Mouse (Mus musculus): ENCODE results near the gene Hspa4. TPM values are rescaled to one million over a fixed set of nuclear protein-coding genes. Genes with fewer than 3 reads are reported as not detected.
"Not testable (repeated sequence)": the region's sequence is repeated elsewhere in the genome, so short reads cannot be mapped to it uniquely, and the experiment has no call there.

Gene Hspa4
- polyA plus RNA-seq, 1 experiment from 2014 or later: 85.2 TPM

DNA sequence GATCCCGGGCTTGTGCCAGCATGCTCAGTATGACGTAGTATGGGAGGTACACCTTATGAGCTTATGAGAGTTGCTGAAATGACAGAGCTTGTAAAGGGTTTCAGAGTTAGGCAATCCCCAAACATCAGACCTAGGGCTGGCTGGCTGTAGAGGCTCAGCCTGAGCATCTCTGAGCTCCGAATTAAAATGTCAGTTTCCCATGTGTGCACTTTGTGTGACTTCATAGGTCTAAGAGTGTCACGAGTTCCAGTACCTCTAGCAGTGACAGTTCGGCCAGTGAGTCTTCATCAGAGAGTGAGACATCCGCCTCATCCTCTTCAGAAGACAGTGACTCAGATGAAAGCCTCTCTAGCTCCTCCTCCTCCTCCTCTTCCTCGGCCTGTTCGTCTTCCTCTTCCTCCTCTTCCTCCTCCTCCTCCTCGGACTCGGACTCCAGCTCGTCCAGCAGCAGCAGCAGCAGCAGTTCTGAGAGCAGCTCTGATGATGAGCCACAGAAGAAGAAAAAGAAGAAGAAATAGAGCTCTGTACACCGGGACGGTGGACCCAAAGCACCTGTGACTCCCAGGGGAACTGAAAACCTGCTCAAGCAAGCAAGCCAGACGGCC is 31.9 kb upstream of the Hspa4 start:
- 84% methylated on average over 14 of the region's 14 CpGs for WGBS
- ATAC-seq: no peak

DNA sequence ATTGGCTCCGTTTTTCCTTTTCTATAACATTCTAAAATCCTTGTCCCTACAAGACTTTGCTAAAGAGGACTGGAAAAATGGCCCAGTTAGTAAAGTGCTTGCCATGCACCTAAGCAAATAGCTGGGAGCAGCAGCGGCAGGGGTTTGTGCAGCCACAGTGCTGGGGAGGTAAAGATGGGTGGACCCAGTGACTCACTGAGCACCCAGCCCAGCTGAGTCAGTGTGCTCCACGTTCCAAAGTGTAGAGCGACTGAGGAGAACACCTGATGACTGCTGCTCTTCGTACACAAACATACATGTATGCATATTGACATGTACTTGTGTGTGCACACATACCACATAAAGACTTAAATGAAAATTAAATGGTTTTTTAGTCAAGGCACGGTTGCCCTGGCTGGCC is 30.9 kb upstream of the Hspa4 start:
- no peaks in the 10 kb centered on the region for H3K9me3 ChIP-seq (ENCODE audit: control insufficient read depth, low read length)
- no peak overlapping the region for H3K4me2 ChIP-seq (ENCODE audit: low read depth, low read length)
- no peaks in the 10 kb centered on the region for H3K4me1 ChIP-seq (ENCODE audit: control insufficient read depth, insufficient read depth, low read length)
- H3K36me3 ChIP-seq (ENCODE audit: control insufficient read depth, insufficient read depth, low read length): peaks cover 10% of the 10 kb centered on the region
- WGBS: 93% methylated on average over 6 of the region's 6 CpGs
- H3K4me3 ChIP-seq (ENCODE audit: low read length): no peak overlapping the region
- no peak overlapping the region for H3K27ac ChIP-seq (ENCODE audit: low read length)
- no peak for ATAC-seq
- no peak overlapping the region for H3K9ac ChIP-seq (ENCODE audit: low read depth, low read length)
- no peaks in the 10 kb centered on the region for H3K27me3 ChIP-seq (replicated peaks; ENCODE audit: control insufficient read depth, insufficient read depth, low read length)

More for the DNA sequence above, 31.9 kb upstream of the Hspa4 start:
- no peak overlapping the region for H3K27ac ChIP-seq (ENCODE audit: low read length)
- H3K36me3 ChIP-seq (ENCODE audit: control insufficient read depth, insufficient read depth, low read length): peaks cover 10% of the 10 kb centered on the region
- H3K4me3 ChIP-seq (ENCODE audit: low read length): no peak overlapping the region
- no peaks in the 10 kb centered on the region for H3K27me3 ChIP-seq (replicated peaks; ENCODE audit: control insufficient read depth, insufficient read depth, low read length)
- no peaks in the 10 kb centered on the region for H3K9me3 ChIP-seq (ENCODE audit: control insufficient read depth, low read length)
- no peaks in the 10 kb centered on the region for H3K4me1 ChIP-seq (ENCODE audit: control insufficient read depth, insufficient read depth, low read length)
- no peak overlapping the region for H3K4me2 ChIP-seq (ENCODE audit: low read depth, low read length)
- no peak overlapping the region for H3K9ac ChIP-seq (ENCODE audit: low read depth, low read length)

DNA sequence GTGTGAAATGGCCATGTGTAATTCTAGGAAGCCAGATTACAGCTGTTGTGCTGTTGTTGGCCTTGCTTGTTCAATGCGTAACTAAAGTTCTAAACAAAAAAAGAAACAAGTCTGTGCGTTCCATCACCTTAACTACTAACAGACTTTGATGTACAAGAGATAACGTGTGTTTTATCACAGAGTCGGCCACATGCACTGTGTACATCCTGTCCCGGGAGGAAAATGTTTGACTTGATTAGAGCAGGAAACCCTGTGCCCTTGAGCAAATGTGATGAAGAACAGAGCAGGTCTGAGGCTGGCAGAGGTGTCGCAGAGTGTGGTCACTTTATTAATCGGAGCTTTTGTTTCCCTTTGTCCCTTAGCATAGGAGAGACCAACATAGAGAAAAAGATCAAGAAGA is 30.1 kb upstream of the Hspa4 start:
- H3K36me3 ChIP-seq (ENCODE audit: control insufficient read depth, insufficient read depth, low read length): peaks cover 10% of the 10 kb centered on the region
- 77% methylated on average over 7 of the region's 7 CpGs for WGBS

GRCm38 (mm10) chr11:53324512-53324968 is 24.3 kb upstream of the Hspa4 start, which contains the start of gene Zcchc10:
Gene Zcchc10, plus strand, starts transcription at chr11:53324679.
- Histone ChIP-seq H3K4me3 (ENCODE audit: low read length) (peak within 1 kb of the TSS; percentile 64), H3K9ac (ENCODE audit: low read depth, low read length) (peak within 1 kb of the TSS; percentile 72), H3K9me3 (ENCODE audit: control insufficient read depth, low read length) (no peaks in the 10 kb centered on the region), H3K36me3 (ENCODE audit: control insufficient read depth, insufficient read depth, low read length) (peaks cover 4% of the 10 kb centered on the region; the same call in 1 of the 2 replicates), H3K4me2 (ENCODE audit: low read depth, low read length) (peak within 1 kb of the TSS; percentile 65), H3K27me3 (replicated peaks; ENCODE audit: control insufficient read depth, insufficient read depth, low read length) (no peaks in the 10 kb centered on the region), H3K27ac (ENCODE audit: low read length) (0 out of 2 replicates have a peak within 1 kb of the TSS, but pooled peaks have one; percentile 9), H3K4me1 (ENCODE audit: control insufficient read depth, insufficient read depth, low read length) (peaks cover 9% of the 10 kb centered on the region)
- WGBS: under 1% methylated on average over 21 of the region's 21 CpGs
- peak; percentile 97 for ATAC-seq

More for the DNA sequence above, 30.1 kb upstream of the Hspa4 start:
- H3K4me3 ChIP-seq (ENCODE audit: low read length): no peak overlapping the region
- H3K4me1 ChIP-seq (ENCODE audit: control insufficient read depth, insufficient read depth, low read length): peaks cover 6% of the 10 kb centered on the region
- no peak overlapping the region for H3K9ac ChIP-seq (ENCODE audit: low read depth, low read length)
- no peaks in the 10 kb centered on the region for H3K27me3 ChIP-seq (replicated peaks; ENCODE audit: control insufficient read depth, insufficient read depth, low read length)
- ATAC-seq: no peak
- H3K4me2 ChIP-seq (ENCODE audit: low read depth, low read length): no peak overlapping the region
- H3K27ac ChIP-seq (ENCODE audit: low read length): no peak overlapping the region
- no peaks in the 10 kb centered on the region for H3K9me3 ChIP-seq (ENCODE audit: control insufficient read depth, low read length)

GRCm38 (mm10) chr11:53319867-53320266 is 19.6 kb upstream of the Hspa4 start:
- H3K4me2 ChIP-seq (ENCODE audit: low read depth, low read length); H3K4me1 ChIP-seq (ENCODE audit: control insufficient read depth, insufficient read depth, low read length); H3K27me3 ChIP-seq (replicated peaks; ENCODE audit: control insufficient read depth, insufficient read depth, low read length); H3K4me3 ChIP-seq (ENCODE audit: low read length); H3K27ac ChIP-seq (ENCODE audit: low read length); H3K36me3 ChIP-seq (ENCODE audit: control insufficient read depth, insufficient read depth, low read length); ATAC-seq; H3K9ac ChIP-seq (ENCODE audit: low read depth, low read length); H3K9me3 ChIP-seq (ENCODE audit: control insufficient read depth, low read length): not testable (repeated sequence)
- 92% methylated on average over 13 of the region's 13 CpGs for WGBS

GRCm38 (mm10) chr11:53318568-53318967 is 18.3 kb upstream of the Hspa4 start:
- not testable (repeated sequence) for H3K4me1 ChIP-seq (ENCODE audit: control insufficient read depth, insufficient read depth, low read length); H3K4me2 ChIP-seq (ENCODE audit: low read depth, low read length); H3K27me3 ChIP-seq (replicated peaks; ENCODE audit: control insufficient read depth, insufficient read depth, low read length); ATAC-seq; H3K9me3 ChIP-seq (ENCODE audit: control insufficient read depth, low read length); H3K4me3 ChIP-seq (ENCODE audit: low read length); H3K36me3 ChIP-seq (ENCODE audit: control insufficient read depth, insufficient read depth, low read length); H3K27ac ChIP-seq (ENCODE audit: low read length); H3K9ac ChIP-seq (ENCODE audit: low read depth, low read length)
- 81% methylated on average over 3 of the region's 3 CpGs for WGBS

- Histone ChIP-seq H3K4me1 (ENCODE audit: control insufficient read depth, insufficient read depth, low read length) (no peaks in the 10 kb centered on the region), H3K27ac (ENCODE audit: low read length) (no peak overlapping the region), H3K27me3 (replicated peaks; ENCODE audit: control insufficient read depth, insufficient read depth, low read length) (no peaks in the 10 kb centered on the region), H3K4me2 (ENCODE audit: low read depth, low read length) (no peak overlapping the region), H3K36me3 (ENCODE audit: control insufficient read depth, insufficient read depth, low read length) (no peaks in the 10 kb centered on the region), H3K9me3 (ENCODE audit: control insufficient read depth, low read length) (no peaks in the 10 kb centered on the region), H3K4me3 (ENCODE audit: low read length) (no peak overlapping the region), H3K9ac (ENCODE audit: low read depth, low read length) (no peak overlapping the region)
- no peak for ATAC-seq
- 75% methylated on average over 7 of the region's 7 CpGs for WGBS
Observed at GRCm38 (mm10) chr11:53318041-53318440, 17.8 kb upstream of the Hspa4 start.

GRCm38 (mm10) chr11:53316996-53317395 is 16.7 kb upstream of the Hspa4 start:
- Histone ChIP-seq H3K9ac (ENCODE audit: low read depth, low read length) (no peak overlapping the region), H3K4me1 (ENCODE audit: control insufficient read depth, insufficient read depth, low read length) (no peaks in the 10 kb centered on the region), H3K4me3 (ENCODE audit: low read length) (no peak overlapping the region), H3K36me3 (ENCODE audit: control insufficient read depth, insufficient read depth, low read length) (no peaks in the 10 kb centered on the region), H3K27me3 (replicated peaks; ENCODE audit: control insufficient read depth, insufficient read depth, low read length) (no peaks in the 10 kb centered on the region), H3K27ac (ENCODE audit: low read length) (no peak overlapping the region), H3K9me3 (ENCODE audit: control insufficient read depth, low read length) (no peaks in the 10 kb centered on the region), H3K4me2 (ENCODE audit: low read depth, low read length) (no peak overlapping the region)
- 54% methylated on average over 6 of the region's 6 CpGs for WGBS
- no peak for ATAC-seq

DNA sequence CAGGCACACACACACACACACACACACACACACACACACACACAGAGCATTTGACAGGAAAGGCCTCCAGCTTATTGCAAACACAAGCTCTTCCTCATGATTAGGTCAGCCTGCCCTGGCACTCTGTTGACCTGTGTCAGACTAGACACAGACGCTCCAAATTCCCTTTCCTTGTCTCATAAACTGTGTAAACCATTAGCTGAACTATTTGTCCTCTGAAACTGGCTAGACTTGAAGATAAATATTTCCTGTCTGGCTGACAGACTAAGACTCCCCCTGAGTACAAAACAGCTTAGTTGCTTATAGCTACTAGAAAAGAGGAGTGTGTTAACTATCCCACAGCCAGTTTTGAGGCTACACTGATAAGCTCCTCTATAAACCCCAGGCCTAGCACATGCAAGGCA is 14.5 kb upstream of the Hspa4 start:
- H3K9ac ChIP-seq (ENCODE audit: low read depth, low read length): no peak overlapping the region
- no peaks in the 10 kb centered on the region for H3K9me3 ChIP-seq (ENCODE audit: control insufficient read depth, low read length)

GRCm38 (mm10) chr11:53312823-53313222 is 12.6 kb upstream of the Hspa4 start:
- not testable (repeated sequence) for H3K9ac ChIP-seq (ENCODE audit: low read depth, low read length); ATAC-seq; H3K27ac ChIP-seq (ENCODE audit: low read length); H3K27me3 ChIP-seq (replicated peaks; ENCODE audit: control insufficient read depth, insufficient read depth, low read length); H3K4me3 ChIP-seq (ENCODE audit: low read length); H3K36me3 ChIP-seq (ENCODE audit: control insufficient read depth, insufficient read depth, low read length); H3K9me3 ChIP-seq (ENCODE audit: control insufficient read depth, low read length); H3K4me2 ChIP-seq (ENCODE audit: low read depth, low read length)
- H3K4me1 ChIP-seq (ENCODE audit: control insufficient read depth, insufficient read depth, low read length): peaks cover 17% of the 10 kb centered on the region
- WGBS: 84% methylated on average over 1 of the region's 1 CpGs

More for the DNA sequence above, 14.5 kb upstream of the Hspa4 start:
- Histone ChIP-seq H3K4me2 (ENCODE audit: low read depth, low read length) (no peak overlapping the region), H3K4me3 (ENCODE audit: low read length) (no peak overlapping the region), H3K27me3 (replicated peaks; ENCODE audit: control insufficient read depth, insufficient read depth, low read length) (no peaks in the 10 kb centered on the region), H3K36me3 (ENCODE audit: control insufficient read depth, insufficient read depth, low read length) (no peaks in the 10 kb centered on the region), H3K27ac (ENCODE audit: low read length) (no peak overlapping the region), H3K4me1 (ENCODE audit: control insufficient read depth, insufficient read depth, low read length) (0 out of 2 replicates have a peak, but pooled peaks cover 4% of the 10 kb centered on the region)
- 15% methylated on average over 1 of the region's 1 CpGs for WGBS
- peak; percentile 38; the same call in 1 of the 2 replicates for ATAC-seq

Data from intestine, embryonic 16.5 days (tissue).